24 mouse cellular contexts compared by ENCODE assay signal in the genomic region with DNA sequence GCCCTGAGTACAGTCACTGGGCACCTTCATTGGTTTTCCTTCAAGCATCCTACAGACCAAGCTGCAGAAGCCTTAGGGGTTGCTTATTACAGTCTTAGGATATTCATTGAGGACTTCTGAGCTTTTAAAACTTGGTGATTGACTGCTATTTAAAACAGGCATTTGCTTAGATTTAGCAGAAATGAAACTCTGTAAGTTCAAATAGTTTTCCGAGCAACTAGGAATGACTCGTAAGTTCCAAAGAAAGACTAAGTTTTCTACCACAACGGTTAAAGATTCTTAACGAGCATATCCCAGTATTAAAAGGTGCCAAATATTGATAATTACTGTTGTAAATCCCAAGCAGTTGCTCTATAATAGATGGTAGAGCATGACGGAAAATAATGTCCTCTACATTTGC.
"Had no signal": no experiment of that assay in that cellular context is flagged by ENCODE, and none has a peak within 500 bp of the region (broad histone marks: within the 10 kb centered on the region; RNA-seq: fewer than 3 reads in every experiment).

No protein-coding gene starts in this region.

- DNase-seq: cerebellum, adult 9-10 months; cerebellum, adult 9-11 months; cerebellum, postnatal 10 days; cerebellum, postnatal 14 days; cerebellum, postnatal 25 days; cerebellum, postnatal 36 days; embryo, embryonic 11 days; forebrain, postnatal 0 days; gastrocnemius, adult 2 months; gastrocnemius, postnatal 10 days; gastrocnemius, postnatal 14 days; gastrocnemius, postnatal 25 days; gastrocnemius, postnatal 36 days; heart, adult 18-20 months; heart, adult 2 months had no signal

- H3K9ac ChIP-seq: embryonic facial prominence, embryonic 12.5 days; embryonic facial prominence, embryonic 13.5 days; embryonic facial prominence, embryonic 15.5 days; forebrain, embryonic 12.5 days; forebrain, embryonic 13.5 days; forebrain, embryonic 15.5 days; forebrain, postnatal 0 days had no signal

- H3K27ac ChIP-seq: embryonic facial prominence, embryonic 10.5 days; embryonic facial prominence, embryonic 12.5 days; embryonic facial prominence, embryonic 13.5 days; embryonic facial prominence, embryonic 15.5 days; forebrain, embryonic 10.5 days; forebrain, embryonic 12.5 days; forebrain, embryonic 13.5 days; forebrain, embryonic 15.5 days; gastrocnemius, adult 2 months; heart, adult 2 months had no signal

- H3K36me3 ChIP-seq: embryonic facial prominence, embryonic 10.5 days; embryonic facial prominence, embryonic 12.5 days; embryonic facial prominence, embryonic 13.5 days; embryonic facial prominence, embryonic 15.5 days; forebrain, embryonic 10.5 days; forebrain, embryonic 12.5 days; forebrain, embryonic 15.5 days had no signal

- H3K9me3 ChIP-seq: embryonic facial prominence, embryonic 10.5 days; embryonic facial prominence, embryonic 12.5 days; embryonic facial prominence, embryonic 13.5 days; embryonic facial prominence, embryonic 15.5 days; forebrain, embryonic 10.5 days; forebrain, embryonic 12.5 days; forebrain, embryonic 13.5 days; forebrain, embryonic 15.5 days had no signal

- H3K27me3 ChIP-seq: embryonic facial prominence, embryonic 12.5 days; embryonic facial prominence, embryonic 13.5 days; embryonic facial prominence, embryonic 15.5 days; forebrain, embryonic 12.5 days; forebrain, embryonic 13.5 days; forebrain, embryonic 15.5 days had no signal

- H3K4me3 ChIP-seq: embryonic facial prominence, embryonic 10.5 days; embryonic facial prominence, embryonic 12.5 days; embryonic facial prominence, embryonic 13.5 days; embryonic facial prominence, embryonic 15.5 days; erythroblast, embryonic 14.5 days; forebrain, embryonic 10.5 days; forebrain, embryonic 12.5 days; forebrain, embryonic 13.5 days; forebrain, embryonic 15.5 days; gastrocnemius, adult 2 months; heart, adult 2 months had no signal

- H3K4me1 ChIP-seq: embryonic facial prominence, embryonic 10.5 days; embryonic facial prominence, embryonic 12.5 days; embryonic facial prominence, embryonic 13.5 days; embryonic facial prominence, embryonic 15.5 days; forebrain, embryonic 15.5 days had no signal

- H3K4me2 ChIP-seq: embryonic facial prominence, embryonic 12.5 days; embryonic facial prominence, embryonic 13.5 days; embryonic facial prominence, embryonic 15.5 days; forebrain, embryonic 12.5 days; forebrain, embryonic 13.5 days; forebrain, embryonic 15.5 days had no signal
